Mouse (Mus musculus) spleen, adult 2 months (tissue): ENCODE results near the gene Thsd4.

ENCODE experiments used
- CTCF ChIP-seq: fragments of 200-500 bp; IDR thresholded peaks from 2 replicates; pipeline ENCODE4 v1.5.1; 2011; ENCODE audit warnings: mild to moderate bottlenecking, inconsistent platforms; ENCODE audit not compliant: insufficient read depth, insufficient read length, insufficient replicate concordance; ENCODE audit errors: extremely low read depth
- POLR2A ChIP-seq: fragments of 200-500 bp; IDR thresholded peaks from 2 replicates; pipeline ENCODE4 v1.6.1; 2011; ENCODE audit warnings: low read depth, low read length, inconsistent platforms

- TF ChIP-seq CTCF (no peak), POLR2A (no peak)
These were observed 560.5 kb downstream of the Thsd4 start for GRCm38 (mm10) chr9:59961201-59961955.
